Mouse (Mus musculus) ES-CJ7 (cell line): Measurements from ENCODE around the gene Sde2.
"Not testable (repeated sequence)": the region's sequence is repeated elsewhere in the genome, so short reads cannot be mapped to it uniquely, and the experiment has no call there.

Source experiments
- DNase-seq: peaks from one replicate; pipeline ENCODE4 v3.0.0; 2011; ENCODE audit warnings: low read depth, low spot score

Gene Sde2

DNA sequence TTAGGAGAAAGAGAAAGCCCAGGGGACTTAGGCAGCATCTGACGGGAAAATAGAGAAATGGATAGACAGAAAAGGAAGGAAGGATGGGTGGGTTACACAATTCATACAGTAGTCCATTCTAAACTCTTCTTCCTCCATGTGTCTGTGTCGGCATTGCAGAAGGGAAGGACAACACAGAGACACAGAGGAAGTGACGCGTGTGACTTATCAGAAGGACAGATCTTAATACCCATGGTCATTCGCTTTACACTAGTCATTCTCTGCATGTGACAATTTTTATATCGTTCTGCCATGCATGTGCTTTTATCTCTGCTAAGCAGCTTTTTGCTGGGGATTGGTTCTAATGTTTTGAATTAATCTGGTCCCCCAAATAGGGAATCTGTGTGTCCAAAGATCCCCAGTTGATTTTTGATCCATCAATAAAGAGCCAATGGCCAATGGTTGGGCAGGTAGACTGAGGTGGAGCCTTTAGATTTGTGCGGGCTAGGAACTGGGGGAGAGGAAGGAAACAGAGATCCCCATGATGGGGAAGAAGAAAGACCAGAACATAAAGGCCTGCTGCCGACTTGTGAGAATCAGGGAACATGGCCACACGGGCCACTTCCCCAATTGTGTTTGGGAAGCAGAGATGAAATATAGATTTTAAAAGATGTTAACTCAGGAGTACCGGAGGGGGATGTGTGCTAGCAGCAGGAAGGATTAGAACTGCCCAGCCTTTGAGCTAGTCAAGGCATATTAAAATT, 15.5 kb upstream of the Sde2 start:
- DNase-seq: no peak

GRCm38 (mm10) chr1:180836467-180836866, 14.5 kb upstream of the Sde2 start:
- not testable (repeated sequence) for DNase-seq

DNA sequence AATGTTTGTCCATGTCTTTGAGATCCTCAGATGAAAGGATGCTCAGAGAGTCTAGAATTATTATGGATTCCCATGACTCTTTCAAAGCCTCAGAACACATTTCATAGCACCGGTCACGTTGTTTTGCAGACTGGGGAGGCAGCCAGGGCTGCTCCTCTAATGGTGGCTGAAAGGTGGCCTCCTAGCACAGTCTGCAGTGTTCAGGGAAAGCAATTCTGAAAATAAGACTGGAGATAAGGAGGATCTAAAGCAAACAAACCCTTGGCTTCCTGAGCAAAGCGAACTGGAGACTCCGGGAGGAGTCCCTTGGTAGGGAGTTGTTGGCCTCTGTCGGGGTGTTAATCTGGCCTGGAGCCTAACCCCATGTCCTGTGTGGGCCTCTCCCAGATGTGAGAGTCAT, 13.7 kb upstream of the Sde2 start:
- no peak for DNase-seq

DNA sequence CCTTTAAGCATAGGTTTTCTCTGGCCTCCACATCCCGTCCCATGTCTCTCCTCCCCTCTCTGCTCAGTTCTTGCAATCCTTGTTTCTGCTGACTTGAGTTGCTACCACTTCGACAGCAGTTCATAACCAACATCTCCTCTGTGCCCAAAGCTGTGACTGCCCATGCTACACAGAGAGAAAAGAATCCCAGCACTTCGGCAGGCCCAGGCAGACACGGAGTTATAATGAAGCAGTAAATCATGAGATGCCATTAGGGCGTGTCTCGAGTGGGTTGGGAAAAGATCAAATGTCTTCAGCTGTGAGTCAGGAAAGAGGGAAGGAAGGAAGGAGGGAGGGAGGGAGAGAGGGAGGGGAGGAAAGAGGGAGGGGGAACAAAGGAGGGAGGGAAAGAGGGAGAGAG, 12.9 kb upstream of the Sde2 start:
- DNase-seq: no peak

GRCm38 (mm10) chr1:180839201-180839910, 11.6 kb upstream of the Sde2 start:
- DNase-seq: no peak

- no peak for DNase-seq
These were observed 9.2 kb upstream of the Sde2 start for GRCm38 (mm10) chr1:180841561-180842300.

- peak; percentile 81 for DNase-seq
These were observed 2.8 kb upstream of the Sde2 start for GRCm38 (mm10) chr1:180848114-180848510.

DNA sequence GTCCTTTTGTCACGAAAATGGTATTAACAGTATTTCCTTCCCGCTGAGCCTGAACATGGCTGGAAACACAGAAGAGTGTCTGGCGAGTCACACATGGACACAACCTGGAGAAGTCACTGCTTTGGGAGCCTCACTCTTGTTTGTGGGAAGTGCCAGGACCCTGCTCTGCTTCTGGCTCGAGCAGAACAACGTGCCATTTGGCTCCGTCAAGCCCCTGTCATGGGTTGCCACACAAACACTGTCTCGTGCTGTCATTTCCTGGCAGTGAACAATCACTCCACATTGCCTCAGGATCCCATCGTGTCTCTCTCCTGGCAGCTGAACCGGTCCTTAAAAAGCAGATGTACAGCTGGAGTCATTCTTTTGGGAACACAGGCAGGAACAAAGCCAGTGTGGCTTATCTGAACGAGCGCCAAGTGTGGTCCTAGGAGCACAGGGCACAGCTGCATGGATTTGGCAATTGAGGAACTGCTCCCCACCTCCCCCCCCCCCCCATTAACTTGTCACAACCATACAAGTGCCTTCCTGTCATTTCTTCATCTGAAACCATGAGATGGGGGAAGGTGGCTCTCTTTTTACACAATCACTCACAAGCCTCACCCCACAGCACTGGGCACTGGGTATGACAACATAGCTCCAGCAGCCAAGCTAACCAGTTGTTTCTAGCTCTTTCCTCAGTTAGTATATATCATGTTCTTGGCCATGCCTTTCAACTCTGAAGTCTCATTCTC, 2.3 kb upstream of the Sde2 start:
- no peak for DNase-seq

GRCm38 (mm10) chr1:180849701-180850301, 1.1 kb upstream of the Sde2 start:
- DNase-seq: peak; percentile 66

GRCm38 (mm10) chr1:180858763-180859162, 7.8 kb downstream of the Sde2 start:
- no peak for DNase-seq

- DNase-seq: no peak
These were observed 9.1 kb downstream of the Sde2 start for GRCm38 (mm10) chr1:180860030-180860429.

- DNase-seq: peak; percentile 75
These were observed 12.7 kb downstream of the Sde2 start for GRCm38 (mm10) chr1:180863606-180864005.

DNA sequence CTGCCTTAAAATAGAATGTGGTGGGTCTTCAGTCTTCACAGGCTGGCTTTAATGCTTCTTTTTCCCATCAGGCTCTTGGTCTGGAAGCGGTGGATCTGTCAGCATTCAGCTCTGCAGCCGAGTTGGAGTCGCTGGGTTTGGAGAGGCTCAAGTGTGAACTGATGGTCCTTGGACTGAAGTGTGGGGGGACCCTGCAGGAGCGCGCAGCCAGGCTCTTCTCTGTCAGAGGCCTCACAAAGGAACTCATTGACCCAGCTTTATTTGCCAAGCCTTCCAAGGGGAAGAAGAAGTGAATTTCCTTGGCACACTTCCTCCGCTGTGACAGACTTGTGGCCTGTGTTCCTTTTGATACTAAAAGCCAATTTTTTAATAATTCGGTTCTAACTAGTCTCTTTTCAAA, 15.1 kb downstream of the Sde2 start:
- no peak for DNase-seq

DNA sequence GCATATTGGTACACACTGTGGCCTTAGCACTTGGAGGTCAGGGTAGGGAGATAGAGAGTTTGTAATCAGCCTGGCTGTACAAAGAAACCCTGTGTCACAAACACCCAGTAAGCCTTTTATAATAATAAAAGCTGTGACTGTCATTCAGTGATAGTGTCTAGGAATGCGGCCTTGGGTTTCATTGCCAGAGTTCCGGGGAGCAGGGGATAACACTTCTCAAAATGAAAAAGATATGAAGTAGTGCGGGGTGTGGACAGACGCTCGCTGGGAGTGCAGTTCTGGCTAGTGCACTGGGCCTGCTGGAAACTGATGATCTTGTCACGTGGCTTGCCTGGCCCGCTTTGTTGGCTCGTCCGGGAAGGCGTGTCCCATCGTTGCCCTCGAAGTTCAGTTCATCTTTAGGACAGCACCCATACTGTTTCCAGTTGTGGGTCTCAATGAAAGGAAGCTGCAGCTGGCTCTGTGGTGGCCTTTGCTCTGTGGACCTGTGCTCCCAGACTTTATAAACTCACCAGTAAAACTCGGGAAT, 19.3 kb downstream of the Sde2 start:
- DNase-seq: no peak

DNA sequence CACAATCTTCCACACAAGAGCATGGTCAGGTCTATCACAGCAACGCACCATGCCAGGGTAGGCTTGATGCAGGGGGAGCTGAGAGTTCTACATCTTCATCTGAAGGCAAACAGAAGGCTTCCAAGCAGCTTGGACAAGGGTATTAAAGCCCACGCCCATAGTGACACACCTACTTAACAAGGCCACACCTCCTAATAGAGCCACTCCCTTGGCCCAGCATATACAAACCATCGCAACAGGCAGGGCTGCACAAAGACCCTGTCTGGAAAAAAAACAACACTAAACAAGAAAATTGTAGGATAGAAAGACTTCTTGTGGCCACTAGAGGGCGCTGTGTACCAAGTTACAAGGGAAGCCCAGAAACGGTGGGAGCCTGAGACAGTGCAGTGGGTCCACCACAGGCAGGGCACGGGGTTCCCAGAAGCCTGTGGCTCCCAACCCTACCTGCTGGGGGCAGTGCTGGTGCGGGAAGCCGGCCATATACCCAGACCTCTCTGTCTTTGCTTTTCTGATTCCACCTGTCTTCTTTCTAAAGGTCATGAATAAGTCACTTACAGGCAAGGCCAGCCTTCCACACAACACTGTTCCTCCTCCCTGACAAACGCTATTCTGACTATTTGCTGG, 23.0 kb downstream of the Sde2 start:
- peak; percentile 99 for DNase-seq

- DNase-seq: no peak
These were observed 23.7 kb downstream of the Sde2 start for GRCm38 (mm10) chr1:180874615-180875014.

DNA sequence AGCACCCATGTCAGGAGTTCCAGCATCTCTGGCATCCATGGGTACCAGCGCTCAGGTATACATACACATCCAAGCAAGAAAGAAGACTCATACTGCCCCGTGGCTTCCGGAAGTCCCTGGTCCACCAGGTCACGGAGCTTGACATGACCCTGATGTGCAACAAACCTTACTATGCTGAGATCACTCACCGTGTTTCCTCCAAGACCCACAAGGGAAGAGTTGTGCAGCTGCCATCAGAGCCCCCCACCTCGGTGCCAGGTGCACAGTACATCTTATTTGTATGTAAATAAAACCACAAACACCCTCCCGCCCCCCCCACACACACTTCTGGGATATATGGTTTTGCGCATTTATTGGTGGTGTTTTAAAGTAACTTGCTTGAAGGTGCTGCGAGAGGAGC, 24.2 kb downstream of the Sde2 start:
- no peak for DNase-seq

- peak; percentile 74 for DNase-seq
These were observed 26.5 kb downstream of the Sde2 start for GRCm38 (mm10) chr1:180877466-180877865.

GRCm38 (mm10) chr1:180881768-180882167, 30.8 kb downstream of the Sde2 start:
- no peak for DNase-seq

DNA sequence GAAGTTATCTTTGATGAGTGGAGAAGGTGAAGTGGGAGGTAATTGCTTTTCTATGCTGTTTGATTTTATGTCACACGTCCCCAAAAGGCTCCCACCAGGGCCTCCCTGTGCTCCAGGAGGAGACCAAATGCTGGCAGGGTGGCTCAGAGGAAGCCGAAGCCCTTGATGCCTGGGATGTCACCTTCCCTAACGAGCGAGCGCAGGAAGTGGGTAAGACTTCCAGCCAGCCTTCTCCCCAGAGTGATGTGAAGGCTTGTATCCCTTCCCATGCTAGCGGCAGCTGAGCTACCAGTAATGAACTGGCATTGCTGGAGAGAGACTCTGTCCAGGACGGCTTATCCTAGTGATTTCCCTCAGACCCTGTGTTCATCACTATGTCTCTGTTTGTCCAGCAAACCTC, 32.8 kb downstream of the Sde2 start:
- DNase-seq: no peak

DNA sequence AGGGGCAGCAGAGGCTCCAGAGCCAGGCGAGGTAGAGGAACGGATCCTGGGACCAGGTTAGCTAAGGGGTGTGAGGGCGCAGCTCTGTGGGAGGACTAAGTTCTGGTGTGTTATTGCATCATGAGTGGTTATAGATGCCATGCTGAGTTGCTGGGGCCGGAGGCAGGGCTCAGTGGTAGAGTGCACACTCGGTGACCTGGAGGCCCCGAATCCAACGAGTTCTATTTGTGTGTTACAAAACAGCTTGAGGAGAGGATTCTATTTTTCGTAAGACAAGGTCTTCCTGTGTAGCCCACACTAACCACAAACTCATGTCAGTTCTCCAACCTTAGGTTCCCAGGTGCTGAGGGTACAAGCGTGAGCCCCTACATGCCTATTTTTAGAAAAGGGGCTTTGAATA, 33.6 kb downstream of the Sde2 start:
- DNase-seq: no peak
